In the genomic region with DNA sequence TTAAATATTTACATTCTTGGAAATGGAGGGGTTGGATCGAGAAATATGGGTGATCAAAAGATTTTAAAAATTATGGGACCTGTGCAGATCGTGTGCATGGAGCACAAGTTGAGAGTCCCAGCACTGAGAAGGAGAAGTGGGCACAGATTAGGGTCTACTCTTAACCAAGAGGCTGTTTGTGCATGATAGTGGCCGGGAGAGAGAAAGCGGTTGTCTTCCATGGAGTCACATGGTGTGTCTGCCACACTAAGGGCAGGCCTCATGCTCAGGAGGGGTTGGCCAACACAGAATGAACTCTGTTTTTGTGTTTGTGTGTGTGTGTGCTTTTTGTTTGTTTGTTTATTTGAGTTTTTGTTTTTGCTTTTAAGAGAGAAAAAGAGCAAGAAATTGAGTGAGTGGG, we compare ENCODE assay signal across 24 mouse cellular contexts.
"Had no signal": no experiment of that assay in that cellular context is flagged by ENCODE, and none has a peak within 500 bp of the region (broad histone marks: within the 10 kb centered on the region; RNA-seq: fewer than 3 reads in every experiment).

No protein-coding gene starts in this region.

- H3K27ac ChIP-seq: heart, adult 2 months; heart, embryonic 13.5 days; heart, embryonic 15.5 days; hindbrain, embryonic 13.5 days; hindbrain, embryonic 15.5 days; hindbrain, postnatal 0 days; layer of hippocampus, adult 2 months; left cerebral cortex, adult 2 months; limb, embryonic 10.5 days; limb, embryonic 12.5 days had no signal

- H3K9me3 ChIP-seq: heart, embryonic 13.5 days; heart, embryonic 15.5 days; hindbrain, embryonic 13.5 days; hindbrain, embryonic 15.5 days; limb, embryonic 10.5 days; limb, embryonic 12.5 days had no signal

- ATAC-seq: hindbrain, postnatal 0 days; intestine, postnatal 0 days had no signal

- H3K27me3 ChIP-seq: heart, embryonic 13.5 days; heart, embryonic 15.5 days; hindbrain, embryonic 13.5 days; hindbrain, embryonic 15.5 days; limb, embryonic 12.5 days had no signal

- H3K4me3 ChIP-seq: heart, adult 2 months; heart, embryonic 13.5 days; heart, embryonic 15.5 days; hindbrain, embryonic 13.5 days; hindbrain, embryonic 15.5 days; layer of hippocampus, adult 2 months; left cerebral cortex, adult 2 months; limb, embryonic 10.5 days; limb, embryonic 12.5 days had no signal

- DNase-seq: gastrocnemius, postnatal 14 days; gastrocnemius, postnatal 36 days; heart, adult 11 months; heart, adult 2 months; heart, postnatal 14 days; heart, postnatal 36 days; kidney, adult 18-20 months; kidney, adult 8-10 months; kidney, postnatal 10 days; kidney, postnatal 25 days; kidney, postnatal 4 days; liver had no signal

- H3K4me1 ChIP-seq: limb, embryonic 10.5 days had no signal

- H3K9ac ChIP-seq: heart, embryonic 13.5 days; heart, embryonic 15.5 days; hindbrain, embryonic 13.5 days; hindbrain, embryonic 15.5 days; limb, embryonic 12.5 days had no signal

- H3K4me2 ChIP-seq: heart, embryonic 11.5 days; heart, embryonic 13.5 days; heart, embryonic 15.5 days; hindbrain, embryonic 13.5 days; hindbrain, embryonic 15.5 days; limb, embryonic 12.5 days; liver, embryonic 11.5 days had no signal
